Mouse (Mus musculus) erythroblast, embryonic 14.5 days (primary cell): Measurements from ENCODE around the gene Nuf2. TPM values are rescaled to one million over a fixed set of nuclear protein-coding genes. Genes with fewer than 3 reads are reported as not detected.
"Not testable (repeated sequence)": the region's sequence is repeated elsewhere in the genome, so short reads cannot be mapped to it uniquely, and the experiment has no call there.

Source experiments
- H3K27me3 ChIP-seq: 2 replicates; pipeline ENCODE4 v1.6.1; 2012; ENCODE audit warnings: inconsistent platforms; ENCODE audit not compliant: control insufficient read depth
- H3K36me3 ChIP-seq: 2 replicates; pipeline ENCODE4 v1.6.1; 2012; ENCODE audit warnings: mild to moderate bottlenecking, inconsistent platforms; ENCODE audit not compliant: control insufficient read depth
- H3K4me1 ChIP-seq: 2 replicates; pipeline ENCODE4 v1.6.1; 2012; ENCODE audit warnings: inconsistent platforms; ENCODE audit not compliant: control insufficient read depth
- H3K4me3 ChIP-seq: replicated peaks from 2 replicates; pipeline ENCODE3; 2012; ENCODE audit warnings: moderate library complexity, mild to moderate bottlenecking, inconsistent platforms
- H3K9me3 ChIP-seq: 2 replicates; pipeline ENCODE4 v1.6.1; 2012; ENCODE audit warnings: low read length, inconsistent platforms, mixed read lengths; ENCODE audit not compliant: control insufficient read depth
- GATA1 ChIP-seq: IDR thresholded peaks from 2 replicates; pipeline ENCODE4 v1.6.1; 2012; ENCODE audit warnings: low read length, inconsistent platforms, mixed read lengths
- TAL1 ChIP-seq: IDR thresholded peaks from 3 replicates; pipeline ENCODE4 v1.6.1; 2012; ENCODE audit warnings: low read length, inconsistent platforms, mixed read lengths
- polyA plus RNA-seq: library from polyadenylated mRNA; stranded (reverse); fragments of >175 nt; gene quantifications from 2 replicates; pipeline ENCODE4 v1.2.3, GENCODE M21; 2012

Nuf2 gene
- polyA plus RNA-seq, 1 experiment = 0.66 TPM

- Histone ChIP-seq H3K27me3 (no peaks in the 10 kb centered on the region), H3K4me1 (peaks cover 22% of the 10 kb centered on the region), H3K9me3 (no peaks in the 10 kb centered on the region), H3K36me3 (peaks cover 84% of the 10 kb centered on the region), H3K4me3 (no peak overlapping the region)
- TF ChIP-seq GATA1 (no peak), TAL1 (no peak)
Observed at GRCm38 (mm10) chr1:169526006-169526680, 5.1 kb downstream of the Nuf2 start.

GRCm38 (mm10) chr1:169519337-169519736 lies 11.9 kb downstream of the Nuf2 start:
- Histone ChIP-seq H3K9me3 (no peaks in the 10 kb centered on the region), H3K4me3 (no peak overlapping the region), H3K27me3 (no peaks in the 10 kb centered on the region), H3K36me3 (peaks cover 93% of the 10 kb centered on the region), H3K4me1 (peaks cover 2% of the 10 kb centered on the region; the same call in 1 of the 2 replicates)
- TF ChIP-seq GATA1 (no peak), TAL1 (no peak)

GRCm38 (mm10) chr1:169517899-169518517 lies 13.3 kb downstream of the Nuf2 start:
- not testable (repeated sequence) for H3K4me1 ChIP-seq, H3K27me3 ChIP-seq, H3K4me3 ChIP-seq, H3K9me3 ChIP-seq
- peaks cover 92% of the 10 kb centered on the region for H3K36me3 ChIP-seq

- H3K36me3 ChIP-seq = peaks cover 92% of the 10 kb centered on the region
- H3K4me1 ChIP-seq = peaks cover 2% of the 10 kb centered on the region; the same call in 1 of the 2 replicates
- no peaks in the 10 kb centered on the region for H3K27me3 ChIP-seq
- H3K9me3 ChIP-seq = no peaks in the 10 kb centered on the region
- TF ChIP-seq TAL1 (no peak), GATA1 (no peak)
- no peak overlapping the region for H3K4me3 ChIP-seq
Observed at GRCm38 (mm10) chr1:169517376-169517892, 13.8 kb downstream of the Nuf2 start.

- no peak for TF ChIP-seq TAL1
- TF ChIP-seq GATA1 = no peak
- H3K4me1 ChIP-seq = no peaks in the 10 kb centered on the region
- H3K36me3 ChIP-seq = peaks cover 92% of the 10 kb centered on the region
- H3K27me3 ChIP-seq = no peaks in the 10 kb centered on the region
- no peaks in the 10 kb centered on the region for H3K9me3 ChIP-seq
- H3K4me3 ChIP-seq = no peak overlapping the region
Observed at GRCm38 (mm10) chr1:169506354-169506753, 24.9 kb downstream of the Nuf2 start.

- Histone ChIP-seq H3K9me3 (no peaks in the 10 kb centered on the region), H3K27me3 (no peaks in the 10 kb centered on the region), H3K4me1 (no peaks in the 10 kb centered on the region), H3K4me3 (no peak overlapping the region), H3K36me3 (peaks cover 96% of the 10 kb centered on the region)
- TF ChIP-seq TAL1 (no peak), GATA1 (no peak)
Observed at GRCm38 (mm10) chr1:169502876-169503275, 28.4 kb downstream of the Nuf2 start.

- no peaks in the 10 kb centered on the region for H3K9me3 ChIP-seq
- no peak for TF ChIP-seq GATA1
- TF ChIP-seq TAL1 = no peak
- H3K27me3 ChIP-seq = no peaks in the 10 kb centered on the region
- no peak overlapping the region for H3K4me3 ChIP-seq
- H3K36me3 ChIP-seq = peaks cover 37% of the 10 kb centered on the region
- no peaks in the 10 kb centered on the region for H3K4me1 ChIP-seq
Observed at GRCm38 (mm10) chr1:169495621-169496020, 35.6 kb downstream of the Nuf2 start.

- no peak for TF ChIP-seq TAL1
- TF ChIP-seq GATA1 = no peak
- no peaks in the 10 kb centered on the region for H3K4me1 ChIP-seq
- no peaks in the 10 kb centered on the region for H3K27me3 ChIP-seq
- H3K9me3 ChIP-seq = no peaks in the 10 kb centered on the region
- H3K36me3 ChIP-seq = peaks cover 2% of the 10 kb centered on the region
- H3K4me3 ChIP-seq = no peak overlapping the region
Observed at GRCm38 (mm10) chr1:169491561-169491960, 39.7 kb downstream of the Nuf2 start.

GRCm38 (mm10) chr1:169485408-169485885 lies 45.8 kb downstream of the Nuf2 start:
- no peaks in the 10 kb centered on the region for H3K9me3 ChIP-seq

More at GRCm38 (mm10) chr1:169485408-169485885, 45.8 kb downstream of the Nuf2 start:
- Histone ChIP-seq H3K27me3 (no peaks in the 10 kb centered on the region), H3K4me1 (no peaks in the 10 kb centered on the region), H3K36me3 (no peaks in the 10 kb centered on the region), H3K4me3 (no peak overlapping the region)
- TF ChIP-seq TAL1 = no peak
- no peak for TF ChIP-seq GATA1
